Mouse (Mus musculus) urinary bladder, postnatal 25 days (tissue): Measurements from ENCODE around the gene Glce.

Experiments used
- DNase-seq: peaks from one replicate; pipeline ENCODE4 v3.0.0; 2022; ENCODE audit warnings: low spot score

Glce gene

DNA sequence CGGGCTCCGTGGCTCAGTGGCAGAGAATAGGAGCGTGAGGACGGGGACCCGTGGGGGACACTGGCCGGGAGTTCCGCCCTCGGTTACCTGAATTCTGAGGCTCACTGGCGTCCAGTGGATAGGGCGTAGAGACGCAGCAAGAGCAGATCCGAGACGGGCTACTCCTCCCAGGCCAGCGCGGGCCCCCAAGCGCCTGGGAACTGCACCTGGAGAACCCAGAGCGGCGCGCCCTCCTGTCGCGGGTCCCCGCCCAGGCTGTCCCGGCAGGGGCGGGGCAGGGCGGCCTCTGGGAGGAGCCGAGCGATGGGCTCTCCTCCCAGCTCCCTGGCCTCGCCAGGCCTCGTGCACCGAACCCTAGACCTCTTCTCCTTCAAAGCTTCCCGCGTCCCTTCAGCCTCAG lies 95.9 kb downstream of the Glce start, which contains the start of gene Paqr5:
Paqr5 (minus strand) TSS at position 257 of the 400 bp plus-strand sequence.
- DNase-seq, result peak; percentile 77

DNA sequence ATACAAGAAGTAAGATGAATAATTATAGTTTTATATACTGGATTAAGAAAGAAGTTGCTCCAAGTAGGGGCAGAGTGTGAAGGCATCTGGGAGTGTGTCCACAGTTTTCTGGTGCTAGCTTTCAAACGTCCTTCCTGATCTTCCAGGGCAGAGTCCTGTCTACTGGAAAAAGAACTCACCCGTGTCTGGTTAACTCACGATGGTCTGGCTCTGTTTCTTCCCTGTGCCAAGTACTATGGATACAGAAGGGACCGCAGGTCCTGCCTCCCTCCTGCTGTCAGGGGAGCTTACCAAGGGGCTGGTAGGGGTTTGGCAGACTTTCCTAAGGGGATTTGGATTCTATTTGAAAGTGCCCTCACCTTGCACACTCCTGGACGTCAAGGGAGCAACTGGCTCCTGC lies 97.4 kb downstream of the Glce start:
- no peak for DNase-seq

- no peak for DNase-seq
Measured at GRCm38 (mm10) chr9:62023879-62024278, 98.6 kb downstream of the Glce start.

DNA sequence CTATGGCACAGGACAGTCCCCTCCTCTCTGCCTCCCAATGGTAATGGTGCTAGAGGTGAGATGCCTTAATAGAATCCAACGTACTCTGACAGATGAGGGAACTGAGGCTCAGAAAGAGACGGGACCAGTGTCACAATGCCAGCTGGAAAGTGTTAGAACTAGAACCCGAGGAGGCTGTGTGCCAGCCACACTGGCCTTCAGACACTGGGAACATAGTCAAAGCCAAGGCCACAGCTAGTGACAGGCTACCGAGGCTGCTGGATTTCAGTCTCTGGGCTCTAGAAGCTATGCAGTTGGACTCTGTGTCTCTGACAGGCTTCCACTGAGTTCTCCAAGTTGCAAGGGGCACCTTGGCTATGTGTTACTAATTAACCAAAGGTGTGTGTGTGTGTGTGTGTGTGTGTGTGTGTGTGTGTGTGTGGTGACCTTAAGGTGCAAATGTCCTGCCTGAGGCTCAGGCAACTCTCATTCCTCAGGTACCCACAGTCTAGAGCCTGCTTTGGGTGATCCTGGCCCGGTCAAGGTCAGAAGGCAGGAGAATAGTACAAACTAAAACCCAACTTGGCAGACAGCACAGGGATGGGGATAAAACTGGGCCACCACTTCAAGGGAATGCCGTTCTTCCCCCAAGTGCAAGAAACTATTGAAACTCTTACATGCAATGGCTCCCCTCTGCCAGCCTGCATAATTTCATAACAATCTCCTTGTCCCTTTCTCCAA lies 99.3 kb downstream of the Glce start:
- DNase-seq, result no peak

DNA sequence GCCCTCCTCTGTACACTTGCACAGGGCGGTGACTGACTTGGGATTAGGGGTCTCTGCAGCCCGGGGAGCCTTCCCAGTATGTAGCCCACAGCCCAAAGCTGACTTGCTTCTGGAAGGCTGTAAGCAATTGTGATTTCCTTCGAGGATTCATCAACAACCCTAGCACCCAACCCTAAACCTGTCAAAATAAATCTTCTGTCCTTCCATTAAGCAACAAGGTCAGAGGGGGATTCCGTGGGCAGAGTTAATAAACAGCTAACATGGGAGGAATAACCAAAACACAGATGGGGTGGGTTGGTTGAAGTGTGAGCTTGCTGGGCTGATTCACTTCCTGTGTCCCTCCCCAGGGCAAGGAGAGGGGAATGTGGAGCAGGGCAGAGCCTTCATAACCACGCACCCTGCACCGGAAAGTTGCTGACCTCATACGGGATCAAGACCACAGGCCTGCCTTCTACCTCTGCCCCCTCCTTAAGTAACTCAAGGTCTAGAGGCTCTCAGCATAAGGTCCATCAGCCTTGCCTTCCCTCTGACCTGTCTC lies 100.8 kb downstream of the Glce start:
- no peak for DNase-seq

DNA sequence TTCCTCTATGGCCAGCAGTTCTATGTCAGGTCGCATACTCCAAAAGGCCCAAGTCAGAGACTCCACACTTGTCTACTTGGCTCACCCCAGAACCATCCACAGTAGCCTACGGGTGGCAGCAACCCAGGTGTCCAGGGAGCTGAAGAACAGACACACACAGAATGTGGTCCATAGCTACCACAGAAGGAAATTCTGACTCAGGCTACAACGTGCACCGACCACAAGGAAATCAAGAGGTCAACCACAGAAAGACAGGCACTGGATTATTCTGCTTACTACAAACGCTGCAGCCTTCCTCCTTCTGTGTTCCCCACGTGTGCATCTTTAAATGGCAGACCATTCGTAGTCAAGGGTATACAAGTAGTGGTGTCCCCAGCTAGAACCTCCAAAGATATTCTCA lies 102.2 kb downstream of the Glce start:
- DNase-seq, result no peak

GRCm38 (mm10) chr9:62018229-62019093 lies 104.0 kb downstream of the Glce start:
- peak; percentile 69 for DNase-seq

GRCm38 (mm10) chr9:62017329-62017728 lies 105.1 kb downstream of the Glce start:
- DNase-seq, result no peak

DNA sequence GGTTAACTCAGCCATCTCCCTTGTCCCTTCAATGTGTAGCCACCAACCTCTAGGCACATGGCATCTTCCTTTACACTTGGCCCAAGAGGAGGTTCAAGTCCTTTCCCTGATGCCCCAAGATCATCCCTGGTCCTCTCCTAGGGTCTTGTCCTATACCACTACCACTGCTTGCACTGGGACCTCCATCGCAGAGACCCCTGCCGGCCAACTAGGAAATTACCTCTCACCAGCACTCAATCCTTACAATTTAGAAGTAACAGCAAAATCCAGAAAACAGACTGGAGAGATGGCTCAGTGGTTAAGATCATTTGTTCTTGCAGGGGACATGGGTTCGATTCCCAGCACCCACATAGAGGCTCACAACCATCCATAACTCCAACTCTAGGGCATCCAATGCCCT lies 107.0 kb downstream of the Glce start:
- no peak for DNase-seq

- DNase-seq, result no peak
Measured at GRCm38 (mm10) chr9:62013316-62014097, 108.9 kb downstream of the Glce start.

GRCm38 (mm10) chr9:62008360-62008759 lies 114.1 kb downstream of the Glce start:
- DNase-seq, result no peak
